Comparison of ENCODE assay signal across 8 mouse cellular contexts in the genomic region with DNA sequence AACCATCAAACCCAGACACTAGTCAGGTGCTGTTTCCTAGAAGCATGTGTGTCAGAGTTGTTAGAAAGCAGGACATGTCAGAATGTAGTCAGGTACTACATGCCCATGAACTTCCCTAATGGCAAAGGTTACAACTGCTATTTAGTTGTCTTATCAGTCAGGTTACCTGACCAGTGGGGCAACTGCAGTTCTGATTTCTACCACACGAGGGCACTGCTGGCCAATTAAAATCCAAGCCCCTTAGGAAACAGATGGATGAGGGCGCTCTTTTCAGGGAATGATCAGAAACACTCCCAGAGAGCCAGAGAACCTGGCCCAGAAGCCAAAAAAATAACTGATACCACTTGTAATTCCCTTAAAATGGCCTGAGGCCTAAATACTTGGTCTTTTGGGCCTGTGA.
DNase-seq lines count a peak whose midpoint lies in the region; ATAC-seq and TF ChIP-seq lines count a peak whose summit lies in the region.

No protein-coding gene starts in this region.

- peak; percentile 84 for DNase-seq in ES-E14 (ENCODE audit: low read depth, low spot score)
- DNase-seq in adrenal gland, postnatal 25 days = peak; percentile 79
- DNase-seq in embryonic facial prominence, embryonic 10.5 days (ENCODE audit: low spot score) = peak; percentile 84
- peak; percentile 89 to 91 for DNase-seq in kidney, postnatal 4 days
- peak; percentile 93 for DNase-seq in lung, embryonic 14.5 days
- peak; percentile 75 for DNase-seq in right cerebral cortex, postnatal 25 days
- peak; percentile 75 for DNase-seq in urinary bladder, postnatal 25 days (ENCODE audit: low spot score)

- H3K27ac ChIP-seq in ES-E14 (ENCODE audit: insufficient read depth, low read depth, low read length, poor library complexity, severe bottlenecking) = no peak overlapping the region
- H3K27ac ChIP-seq in embryonic facial prominence, embryonic 10.5 days (replicated peaks) = no peak overlapping the region
- no peak overlapping the region for H3K27ac ChIP-seq in lung, embryonic 14.5 days (ENCODE audit: low read depth)

- H3K36me3 ChIP-seq in ES-E14 (ENCODE audit: control insufficient read depth, insufficient read depth, low read length, poor library complexity, severe bottlenecking) = peaks cover 17% of the 10 kb centered on the region
- peaks cover 60% of the 10 kb centered on the region for H3K36me3 ChIP-seq in embryonic facial prominence, embryonic 10.5 days (replicated peaks)
- H3K36me3 ChIP-seq in lung, embryonic 14.5 days (ENCODE audit: insufficient read depth) = peaks cover 56% of the 10 kb centered on the region

- H3K4me1 ChIP-seq in ES-E14 (ENCODE audit: control insufficient read depth in 2 of 2, insufficient read depth in 2 of 2, low read length in 2 of 2, poor library complexity in 1 of 2) = no peaks in the 10 kb centered on the region
- H3K4me1 ChIP-seq in embryonic facial prominence, embryonic 10.5 days = no peaks in the 10 kb centered on the region
- H3K4me1 ChIP-seq in lung, embryonic 14.5 days (ENCODE audit: insufficient read depth) = no peaks in the 10 kb centered on the region

- TF ChIP-seq CTCF in lung, embryonic 14.5 days (IDR thresholded peaks at IDR 0.05; ENCODE audit: low read depth) = peak; percentile 96

- H3K9ac ChIP-seq in ES-E14 (ENCODE audit: insufficient read depth, low read depth, low read length, poor library complexity, severe bottlenecking) = no peak overlapping the region
- H3K9ac ChIP-seq in lung, embryonic 14.5 days = no peak overlapping the region

- in situ Hi-C loops in ES-E14 (cut with MboI; ENCODE audit: low sequenced_read_pairs in 2 of 2, unreplicated experiment in 2 of 2) = loop anchor here in 1 of 2 experiments (5.0 kb wide), 1 partner anchor 77 kb away; no protein-coding TSS in a partner anchor

- H3K27me3 ChIP-seq in embryonic facial prominence, embryonic 10.5 days (replicated peaks; ENCODE audit: low read depth, poor library complexity, severe bottlenecking) = no peaks in the 10 kb centered on the region
- no peaks in the 10 kb centered on the region for H3K27me3 ChIP-seq in lung, embryonic 14.5 days (ENCODE audit: insufficient read depth, low read length)

- H3K4me2 ChIP-seq in lung, embryonic 14.5 days = no peak overlapping the region

- H3K4me3 ChIP-seq in ES-E14 (ENCODE audit: insufficient read depth in 1 of 2, low read depth in 1 of 2, low read length in 2 of 2, poor library complexity in 1 of 2, severe bottlenecking in 1 of 2) = no peak overlapping the region
- no peak overlapping the region for H3K4me3 ChIP-seq in embryonic facial prominence, embryonic 10.5 days
- H3K4me3 ChIP-seq in lung, embryonic 14.5 days (ENCODE audit: low read depth, low read length) = no peak overlapping the region

- ATAC-seq in granulocyte monocyte progenitor cell, adult 5-6 weeks (replicated peaks; ENCODE audit: poor library complexity, severe bottlenecking) = peak; percentile 42; the same call in 1 of the 2 replicates
- no peak for ATAC-seq in lung, embryonic 14.5 days (ENCODE audit: insufficient read depth)

- no peaks in the 10 kb centered on the region for H3K9me3 ChIP-seq in ES-E14 (ENCODE audit: control insufficient read depth, insufficient read depth, low read depth, low read length)
- H3K9me3 ChIP-seq in embryonic facial prominence, embryonic 10.5 days = no peaks in the 10 kb centered on the region
- no peaks in the 10 kb centered on the region for H3K9me3 ChIP-seq in lung, embryonic 14.5 days (ENCODE audit: low read depth, low read length)

- WGBS in embryonic facial prominence, embryonic 10.5 days = 2% methylated on average over 2 of the region's 2 CpGs
- WGBS in lung, embryonic 14.5 days = 1% methylated on average over 2 of the region's 2 CpGs

TF ChIP-seq in ES-E14, 5 proteins besides CTCF, POLR2A, EP300 and RAD21:
- TF ChIP-seq ZC3H11A (IDR thresholded peaks at IDR 0.05; ENCODE audit: borderline replicate concordance, low read depth, low read length) (peak; percentile 72), ZNF384 (IDR thresholded peaks at IDR 0.05; ENCODE audit: low read depth, low read length) (no peak)
TF ChIP-seq in ES-E14: peak in this region for 1.
